Mouse (Mus musculus) megakaryocyte, adult 5-6 weeks (primary cell): Measurements from ENCODE around the gene Spock2. TPM values are rescaled to one million over a fixed set of nuclear protein-coding genes. Genes with fewer than 3 reads are reported as not detected.

Experiments
- total RNA-seq, 2 experiments: library from RNA; stranded (forward) in 1 of 2; stranded (reverse) in 1 of 2; fragments of 153-499, 151-499 nt in 1 of 2; fragments of 221-1000, 200-1000 nt in 1 of 2; gene quantifications; 2 replicates each; pipeline versions ENCODE4 v1.2.3 to v1.2.4; 2015 to 2017

The Spock2 gene
- total RNA-seq, 2 experiments from 2014 or later: 0.07 to 0.20 TPM

Other genes with a start within 250 kb of the Spock2 start
- gene Dnajb12, start 226.7 kb upstream of the Spock2 start, total RNA-seq (2015): 21.9 and 26.0 TPM in 2 replicates
- gene Dnajb12, start 226.7 kb upstream of the Spock2 start, total RNA-seq (2017): 17.3 and 18.5 TPM in 2 replicates
- 2.2 and 2.4 TPM in 2 replicates for gene Ddit4, start 154.4 kb upstream of the Spock2 start, total RNA-seq (2015)
- 0.94 and 1.2 TPM in 2 replicates for gene Ddit4, start 154.4 kb upstream of the Spock2 start, total RNA-seq (2017)
- gene Ascc1, start 103.4 kb upstream of the Spock2 start, total RNA-seq (2015): 25.7 and 29.9 TPM in 2 replicates
- 24.3 and 27.0 TPM in 2 replicates for gene Ascc1, start 103.4 kb upstream of the Spock2 start, total RNA-seq (2017)
- 45.9 and 57.2 TPM in 2 replicates for gene Anapc16, start 103.1 kb upstream of the Spock2 start, total RNA-seq (2015)
- gene Anapc16, start 103.1 kb upstream of the Spock2 start, total RNA-seq (2017): 35.2 and 39.4 TPM in 2 replicates
- 0.25 TPM in 1 of 2 replicates, not detected in the other for gene Chst3, start 113.0 kb downstream of the Spock2 start, total RNA-seq (2015)
- gene Chst3, start 113.0 kb downstream of the Spock2 start, total RNA-seq (2017): 0.15 and 0.16 TPM in 2 replicates
- 2,144 and 2,167 TPM in 2 replicates for gene Psap, start 171.4 kb downstream of the Spock2 start, total RNA-seq (2015)
- gene Psap, start 171.4 kb downstream of the Spock2 start, total RNA-seq (2017): 2,372 and 2,545 TPM in 2 replicates
- gene Vsir, start 240.6 kb downstream of the Spock2 start, total RNA-seq (2015): 267 and 312 TPM in 2 replicates
- 783 and 809 TPM in 2 replicates for gene Vsir, start 240.6 kb downstream of the Spock2 start, total RNA-seq (2017)